Comparison of ENCODE assay signal across 26 mouse cellular contexts in genomic region chr17:5641436-5641835, GRCm38 (mm10).
DNase-seq lines count a peak whose midpoint lies in the region; ATAC-seq and TF ChIP-seq lines count a peak whose summit lies in the region.
"Had no signal": no experiment of that assay in that cellular context is flagged by ENCODE, and none has a peak within 500 bp of the region (broad histone marks: within the 10 kb centered on the region; RNA-seq: fewer than 3 reads in every experiment).

No protein-coding gene starts in this region.

- peaks cover 12% of the 10 kb centered on the region for H3K4me1 ChIP-seq in olfactory bulb, adult 2 months (ENCODE audit: control insufficient read depth, insufficient read depth, low read length)
- H3K4me1 ChIP-seq in lung, adult 2 months (ENCODE audit: control insufficient read depth, insufficient read depth, low read length): no peaks in the 10 kb centered on the region
- H3K4me1 ChIP-seq: forebrain, embryonic 10.5 days; heart, embryonic 15.5 days; hindbrain, embryonic 10.5 days had no signal

- ATAC-seq in CD4-positive, CD25-positive, alpha-beta regulatory T cell, adult 4 months: no peak
- ATAC-seq: forebrain, embryonic 13.5 days; forebrain, embryonic 16.5 days; hindbrain, embryonic 16.5 days; intestine, postnatal 0 days had no signal

- DNase-seq in CD4-positive, CD25-positive, alpha-beta regulatory T cell, adult 2 months (ENCODE audit: low read depth, low spot score): peak; percentile 4
- DNase-seq in brain, adult 2 months (ENCODE audit: low read depth, low spot score): peak; percentile 55
- DNase-seq in gastrocnemius, adult 8-10 months (ENCODE audit: low spot score in 2 of 2): no peak
- no peak for DNase-seq in lung, adult 2 months
- no peak for DNase-seq in thymus, postnatal 4 days
- DNase-seq: adrenal gland, adult 8-10 months; adrenal gland, postnatal 25 days; cerebellum, adult 11 months; cerebellum, adult 2 months; cerebellum, adult 9-11 months; cerebellum, postnatal 25 days; gastrocnemius, postnatal 14 days; heart, adult 11 months; heart, postnatal 10 days; heart, postnatal 36 days had no signal

- 20% methylated on average over 8 of the region's 8 CpGs for WGBS in olfactory bulb, adult 2 months
- WGBS in lung, adult 2 months: 78% methylated on average over 8 of the region's 8 CpGs

- TF ChIP-seq CTCF in olfactory bulb, adult 2 months (IDR thresholded peaks at IDR 0.05; ENCODE audit: insufficient read depth, low read depth, low read length): no peak
- no peak for TF ChIP-seq CTCF in lung, adult 2 months (IDR thresholded peaks at IDR 0.05; ENCODE audit: insufficient read depth, low read length)

- H3K27ac ChIP-seq in olfactory bulb, adult 2 months (ENCODE audit: insufficient read depth, low read depth, low read length): peak overlapping the region; percentile 77; the same call in 1 of the 2 replicates
- H3K27ac ChIP-seq: forebrain, embryonic 10.5 days; forebrain, embryonic 13.5 days; heart, embryonic 15.5 days; hindbrain, embryonic 10.5 days; hindbrain, embryonic 13.5 days had no signal

- TF ChIP-seq POLR2A in olfactory bulb, adult 2 months (IDR thresholded peaks at IDR 0.05; ENCODE audit: insufficient read depth, low read depth, low read length): no peak
- TF ChIP-seq POLR2A in lung, adult 2 months (IDR thresholded peaks at IDR 0.05; ENCODE audit: borderline replicate concordance, extremely low read depth, low read depth, low read length): no peak

- no peak overlapping the region for H3K4me3 ChIP-seq in olfactory bulb, adult 2 months (ENCODE audit: insufficient read depth, low read depth, low read length)
- no peak overlapping the region for H3K4me3 ChIP-seq in lung, adult 2 months (replicated peaks; ENCODE audit: extremely low read depth, low read depth, low read length)
- H3K4me3 ChIP-seq: forebrain, embryonic 10.5 days; forebrain, embryonic 13.5 days; heart, embryonic 12.5 days; heart, embryonic 15.5 days; hindbrain, embryonic 10.5 days; hindbrain, embryonic 13.5 days had no signal

Comparison
In these comparisons a context has a peak if more than half of its experiments do, and no peak if none do; other contexts are left out.
1. DNase-seq: peak in CD4-positive, CD25-positive, alpha-beta regulatory T cell, adult 2 months (single experiment) and brain, adult 2 months (single experiment); none in gastrocnemius, adult 8-10 months (0 of 2), lung, adult 2 months (single experiment) and thymus, postnatal 4 days (single experiment).